Mouse (Mus musculus) bone marrow, adult 2 months (tissue): ENCODE data around the gene Adgrv1.

Experiments used
- CTCF ChIP-seq: fragments of 200-500 bp; IDR thresholded peaks from 2 replicates; pipeline ENCODE4 v1.5.1; 2011; ENCODE audit warnings: low read length, control low read depth; ENCODE audit not compliant: control insufficient read depth, insufficient read depth
- POLR2A ChIP-seq: fragments of 200-500 bp; IDR thresholded peaks from 2 replicates; pipeline ENCODE4 v1.6.1; 2011; ENCODE audit warnings: low read depth, mild to moderate bottlenecking, control low read depth, low read length, borderline replicate concordance; ENCODE audit not compliant: control insufficient read depth

DNA sequence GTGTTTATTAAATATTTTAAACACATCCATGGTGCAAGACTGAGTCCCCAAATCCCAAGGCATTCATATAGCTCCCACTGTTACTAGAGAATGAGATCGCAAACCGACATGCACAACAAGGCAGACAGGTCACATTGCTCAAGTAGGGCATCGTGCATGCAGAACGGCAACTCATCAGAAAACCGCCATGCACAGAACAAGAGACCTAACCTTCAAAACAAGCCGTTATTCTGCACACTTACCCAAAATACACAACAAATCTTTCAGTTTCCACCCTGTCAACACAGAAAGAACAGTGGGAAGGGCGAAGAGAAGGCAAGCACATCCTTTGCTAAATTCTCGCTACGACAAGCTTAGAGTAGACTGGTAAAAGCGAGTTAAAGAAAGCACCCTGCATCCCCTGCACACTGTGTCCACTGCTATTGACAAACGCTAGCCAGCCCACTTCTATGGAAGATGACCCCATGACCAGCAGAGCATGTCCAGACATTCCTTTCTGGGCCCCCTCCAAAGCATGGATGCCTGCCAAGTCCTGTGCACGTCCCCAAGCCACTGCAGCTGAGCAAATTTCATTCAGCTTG lies 62.6 kb downstream of the Adgrv1 start:
- no peak for TF ChIP-seq CTCF
- TF ChIP-seq POLR2A: no peak
